Mouse (Mus musculus): Measurements from ENCODE around the gene Odf3l1.
A peak's percentile ranks its signal among the peaks of the same experiment; 100 is the strongest.

Odf3l1 gene

DNA sequence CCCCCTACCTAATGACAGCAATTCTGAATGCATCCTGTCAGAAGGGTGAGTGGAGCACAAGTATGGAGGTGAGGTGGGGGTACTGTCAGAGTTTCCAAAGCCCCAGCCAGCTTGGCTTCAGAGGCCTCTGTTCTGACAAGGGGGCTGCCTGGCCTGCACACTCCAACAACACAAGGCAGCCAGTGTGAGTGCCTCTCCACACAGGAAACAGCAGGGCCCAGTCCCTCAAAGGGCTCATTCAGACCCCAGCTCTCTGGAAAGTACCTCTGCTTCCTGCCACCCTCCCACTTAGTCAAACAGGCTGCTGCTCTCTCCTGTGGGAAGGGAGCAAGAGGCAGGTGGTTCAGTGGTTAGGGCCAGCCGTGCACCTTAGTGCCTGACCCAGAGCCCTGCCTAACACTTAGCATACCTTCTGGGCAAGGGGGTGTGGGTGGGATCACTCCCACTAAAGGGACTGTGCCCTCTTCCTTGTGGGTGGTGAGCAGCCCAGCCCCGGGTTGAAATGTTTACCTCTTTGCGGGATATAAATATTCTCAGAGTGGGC, 17.1 kb upstream of the Odf3l1 start:
- DNase-seq (ENCODE audit: low read depth, low spot score) = no peak

DNA sequence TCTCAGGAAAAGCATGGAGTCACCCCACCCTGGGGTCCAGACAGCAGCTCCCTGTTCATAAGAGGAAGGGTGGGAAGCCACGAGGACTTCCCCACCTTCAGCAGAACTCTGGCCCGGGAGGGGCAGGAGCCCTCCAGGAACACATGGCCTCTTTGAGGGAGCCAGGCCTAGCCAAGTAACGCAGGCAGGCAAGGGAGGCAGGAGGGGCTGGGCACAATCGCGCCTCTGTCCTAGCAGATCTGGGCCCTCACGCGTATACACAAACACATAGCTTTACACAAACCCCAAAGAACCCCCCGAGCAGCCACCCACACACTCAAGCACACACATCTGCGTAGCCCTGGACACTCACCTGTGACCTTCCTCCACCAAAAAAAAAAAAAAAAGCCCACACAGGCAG, 16.3 kb upstream of the Odf3l1 start:
- no peak for DNase-seq (ENCODE audit: low read depth, low spot score)

- DNase-seq (ENCODE audit: low read depth, low spot score) = no peak
These were observed 12.8 kb upstream of the Odf3l1 start for GRCm38 (mm10) chr9:56877284-56877683.

- DNase-seq (ENCODE audit: low read depth, low spot score) = no peak
These were observed 12.3 kb upstream of the Odf3l1 start for GRCm38 (mm10) chr9:56876784-56877183.

DNA sequence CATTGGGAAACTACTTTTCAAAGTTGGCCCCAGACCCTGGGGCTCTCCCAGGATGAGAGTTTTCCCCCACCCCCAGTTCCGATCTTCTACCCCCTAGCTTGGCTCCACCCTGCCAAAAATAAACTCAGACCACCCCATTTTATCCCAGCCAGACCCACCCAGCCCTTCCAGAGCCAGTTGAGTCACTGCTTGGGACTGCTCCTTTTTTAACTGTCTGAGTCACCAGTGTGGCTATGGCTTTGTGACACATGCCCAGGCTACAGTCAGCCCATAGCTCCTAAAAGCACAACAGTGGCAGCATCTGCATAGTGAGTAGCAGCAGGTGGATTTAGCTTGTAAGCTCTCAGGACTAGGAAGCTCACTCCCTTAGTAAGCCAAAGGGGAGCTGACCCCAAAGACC, 8.6 kb upstream of the Odf3l1 start:
- no peak for DNase-seq (ENCODE audit: low read depth, low spot score)

DNA sequence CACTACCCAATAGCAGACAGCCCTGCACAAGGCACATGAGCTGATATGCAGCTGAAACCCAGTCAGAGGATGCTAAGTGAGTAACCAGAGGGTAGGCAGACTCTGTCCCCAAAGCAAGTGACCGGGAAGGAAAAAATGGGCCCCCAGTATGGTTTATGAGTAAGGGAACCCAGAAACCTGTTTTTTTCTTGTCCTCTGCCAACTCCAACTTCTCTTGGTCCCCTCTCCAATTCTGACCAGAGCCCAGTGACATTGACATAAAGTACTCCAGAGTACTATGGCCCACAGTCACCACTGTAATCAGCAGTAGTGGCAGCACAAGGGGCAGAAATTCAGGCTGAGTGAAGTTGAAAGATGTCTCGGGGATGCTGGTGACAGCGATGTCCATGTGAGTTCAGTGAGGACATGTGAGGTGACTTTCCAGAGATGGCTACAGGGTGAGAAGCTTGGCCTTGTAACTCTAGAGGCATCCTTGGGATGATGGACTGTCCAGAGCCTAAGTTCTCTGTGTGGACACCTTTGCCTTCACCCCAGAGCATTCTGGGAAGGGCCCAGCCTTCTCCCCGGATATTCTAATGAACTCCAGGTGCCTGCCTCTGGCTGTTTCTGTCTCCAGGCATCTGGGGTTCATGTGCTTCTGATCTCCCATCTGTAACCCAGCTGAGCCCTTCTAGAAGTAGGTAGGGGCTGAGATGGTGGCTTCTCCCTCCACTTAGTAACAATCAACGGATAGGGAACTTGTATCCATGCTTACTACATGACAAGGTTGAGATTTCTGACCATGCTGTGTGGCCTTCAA, 7.8 kb upstream of the Odf3l1 start:
- DNase-seq (ENCODE audit: low read depth, low spot score) = no peak

DNA sequence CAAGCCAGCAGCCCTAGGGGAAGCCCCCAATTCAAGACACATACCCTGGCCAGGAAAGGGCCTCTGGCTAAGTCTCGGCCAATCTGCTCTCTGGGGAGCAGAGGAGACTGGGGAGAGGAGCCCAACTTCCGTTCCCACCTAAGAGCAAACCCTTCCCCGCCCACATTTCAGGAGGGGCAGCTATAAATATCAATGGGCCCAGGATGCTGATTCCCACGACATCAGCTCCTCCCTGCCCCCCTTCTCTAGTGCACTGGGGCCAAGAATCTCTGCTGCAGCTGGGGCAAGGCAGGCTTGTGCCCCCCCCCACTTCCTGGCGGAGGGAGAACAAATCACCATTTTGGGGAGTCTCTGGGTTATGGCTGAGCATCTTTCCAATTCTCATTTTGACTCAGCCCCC, 6.7 kb upstream of the Odf3l1 start:
- no peak for DNase-seq (ENCODE audit: low read depth, low spot score)

DNA sequence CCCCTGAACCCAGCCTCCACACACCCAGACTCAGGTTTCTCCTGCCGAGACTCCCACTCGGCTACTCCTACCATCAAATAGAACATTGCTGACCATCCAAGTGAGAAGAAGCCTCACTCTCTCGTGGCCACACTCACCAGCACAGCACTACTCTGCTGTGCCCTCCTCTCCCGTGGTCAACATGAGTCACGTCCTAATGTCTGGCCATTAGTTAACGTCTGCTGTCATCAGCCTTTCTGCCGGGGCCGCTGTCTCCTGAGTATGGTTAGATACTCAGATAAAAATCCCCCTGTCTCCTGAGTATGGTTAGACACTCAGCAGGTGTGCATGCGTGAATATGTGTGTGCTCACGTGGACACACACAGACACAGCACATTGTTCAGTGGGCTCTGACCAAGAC, 6.3 kb upstream of the Odf3l1 start:
- no peak for DNase-seq (ENCODE audit: low read depth, low spot score)

DNA sequence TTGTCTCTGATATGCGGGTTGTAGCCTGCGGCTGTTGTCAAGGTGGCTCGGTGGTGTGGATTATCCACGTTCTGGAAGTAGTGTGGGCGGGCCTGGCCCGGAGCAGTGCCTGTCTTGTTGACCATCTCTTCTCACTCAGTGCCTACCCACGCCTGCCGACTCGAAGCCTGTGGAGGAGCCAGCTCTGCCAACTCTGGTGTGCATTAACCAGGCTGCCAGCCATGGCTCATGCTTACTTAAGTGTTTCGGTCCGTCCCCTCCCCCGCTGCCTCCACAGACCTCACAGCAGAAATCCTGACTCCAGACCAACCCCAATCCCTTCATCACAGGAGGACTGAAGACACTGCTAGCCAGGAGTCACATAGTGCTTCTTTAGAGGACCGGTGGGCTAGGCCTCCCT, 5.1 kb upstream of the Odf3l1 start:
- DNase-seq (ENCODE audit: low read depth, low spot score) = no peak

- no peak for DNase-seq (ENCODE audit: low read depth, low spot score)
These were observed 3.8 kb upstream of the Odf3l1 start for GRCm38 (mm10) chr9:56868292-56868691.

DNA sequence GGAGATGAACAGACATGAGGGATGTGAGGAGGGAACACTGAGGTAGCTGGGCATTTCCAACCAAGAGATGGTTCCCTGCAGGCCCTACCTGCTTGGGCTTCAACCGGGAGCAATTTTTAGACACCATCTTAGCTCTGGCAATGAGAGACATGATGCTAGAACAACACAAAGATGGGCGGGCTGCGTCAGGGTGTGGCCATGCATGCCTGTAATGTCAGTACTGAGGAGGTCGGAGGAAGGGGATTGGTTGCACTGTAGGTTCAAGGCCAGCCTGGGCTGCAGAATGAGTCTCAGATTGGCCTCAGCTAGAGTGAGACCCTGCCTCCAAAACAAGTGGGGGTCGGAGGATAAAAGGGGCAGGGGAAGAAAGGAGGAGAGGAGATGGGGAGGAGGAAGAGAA, 2.0 kb upstream of the Odf3l1 start:
- DNase-seq (ENCODE audit: low read depth, low spot score) = no peak

- DNase-seq (ENCODE audit: low read depth, low spot score) = no peak
These were observed 1.4 kb upstream of the Odf3l1 start for GRCm38 (mm10) chr9:56865673-56866400.

GRCm38 (mm10) chr9:56864832-56865231, 353 bp upstream of the Odf3l1 start, which contains the start of gene Cspg4:
Gene Cspg4 (plus strand): TSS chr9:56865033.
- no peak for DNase-seq (ENCODE audit: low read depth, low spot score)

GRCm38 (mm10) chr9:56862863-56863262, 1.6 kb downstream of the Odf3l1 start:
- DNase-seq (ENCODE audit: low read depth, low spot score) = no peak

DNA sequence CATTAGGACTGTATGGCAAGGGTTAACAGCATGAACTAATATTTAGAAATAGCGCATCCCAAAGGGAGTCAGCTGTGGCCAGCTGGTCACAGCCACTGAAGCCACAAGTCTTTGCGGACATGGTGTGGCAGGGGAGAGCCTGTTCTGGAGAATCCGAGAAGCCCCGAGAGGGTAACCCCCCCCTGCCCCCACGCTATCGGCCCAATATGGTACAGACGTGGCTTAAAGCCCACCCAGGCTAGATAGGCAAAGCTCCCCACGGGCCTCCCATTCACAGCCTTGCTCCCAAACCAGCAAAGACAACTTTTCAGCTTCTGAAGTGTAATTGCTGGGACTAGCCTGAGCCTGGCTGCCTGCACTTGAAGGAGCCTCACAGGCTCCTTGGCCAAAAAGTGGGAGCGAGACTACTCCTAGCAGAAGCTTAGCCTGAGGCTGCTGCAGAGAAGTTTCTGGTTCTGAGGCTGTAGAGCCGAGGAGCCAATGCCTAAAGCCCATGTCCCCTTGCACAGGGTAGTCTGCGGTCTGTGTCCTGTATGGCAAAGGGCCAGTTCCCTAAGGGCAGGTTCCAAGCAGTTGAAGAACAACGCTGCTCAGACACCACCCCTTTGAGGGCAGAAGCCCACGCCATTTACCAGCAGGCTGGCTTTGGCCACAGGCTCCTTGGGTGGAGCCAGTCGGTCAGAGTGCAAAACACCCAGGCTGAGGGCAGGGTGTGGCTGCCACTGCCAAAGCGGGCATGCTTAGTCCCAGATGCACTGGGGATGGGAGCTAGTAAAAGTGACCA, 3.8 kb downstream of the Odf3l1 start:
- no peak for DNase-seq (ENCODE audit: low read depth, low spot score)

- DNase-seq (ENCODE audit: low read depth, low spot score) = no peak
These were observed 4.4 kb downstream of the Odf3l1 start for GRCm38 (mm10) chr9:56860035-56860434.

DNA sequence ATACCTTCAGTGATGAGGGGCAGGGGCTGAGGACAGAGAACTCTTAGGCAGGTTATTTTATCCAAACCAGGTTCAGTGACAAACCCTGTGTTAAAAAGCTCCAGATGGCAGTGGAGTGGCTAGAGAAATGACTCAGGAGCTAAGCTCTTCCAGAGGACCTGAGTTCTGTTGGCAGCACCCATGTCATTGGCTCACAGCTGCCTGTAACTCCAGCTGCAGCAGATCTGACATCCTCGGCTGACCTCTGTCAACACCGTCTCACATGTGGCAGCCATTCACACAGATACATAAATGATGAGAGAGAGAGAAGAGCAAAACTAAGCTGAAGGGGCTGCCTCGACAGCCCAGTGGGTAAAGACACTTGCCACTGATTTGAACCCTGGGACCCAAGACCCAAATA, 7.0 kb downstream of the Odf3l1 start:
- DNase-seq (ENCODE audit: low read depth, low spot score) = no peak

GRCm38 (mm10) chr9:56851778-56852177, 12.7 kb downstream of the Odf3l1 start:
- no peak for DNase-seq (ENCODE audit: low read depth, low spot score)

- no peak for DNase-seq (ENCODE audit: low read depth, low spot score)
These were observed 13.6 kb downstream of the Odf3l1 start for GRCm38 (mm10) chr9:56850905-56851252.

- DNase-seq (ENCODE audit: low read depth, low spot score) = no peak
These were observed 14.2 kb downstream of the Odf3l1 start for GRCm38 (mm10) chr9:56850128-56850904.

- peak; percentile 43 for DNase-seq (ENCODE audit: low read depth, low spot score)
These were observed 17.0 kb downstream of the Odf3l1 start for GRCm38 (mm10) chr9:56847523-56847922.

Data from retina, adult 2 months (tissue).